15 mouse cellular contexts compared by ENCODE assay signal in the genomic region with DNA sequence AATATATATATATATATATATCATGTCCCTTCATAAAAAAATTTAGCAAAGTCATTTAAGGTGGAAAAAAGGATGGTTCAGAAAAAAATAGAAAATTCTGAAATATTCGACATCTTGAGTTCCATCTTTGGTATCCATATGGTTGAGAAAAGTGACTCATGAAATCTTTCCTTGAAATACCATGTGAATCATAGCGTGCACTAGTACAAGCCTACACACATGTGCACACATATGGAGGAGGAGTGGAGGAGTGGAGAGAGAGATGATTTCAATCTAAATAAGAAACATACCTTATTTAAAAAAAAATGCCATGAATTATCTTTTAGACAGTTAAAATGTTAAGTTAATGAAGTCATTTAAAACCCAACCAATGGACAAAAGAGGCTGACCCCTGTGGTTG.
DNase-seq lines count a peak whose midpoint lies in the region.
"Had no signal": no experiment of that assay in that cellular context is flagged by ENCODE, and none has a peak within 500 bp of the region (broad histone marks: within the 10 kb centered on the region; RNA-seq: fewer than 3 reads in every experiment).

No protein-coding gene starts in this region.

- peak; percentile 10 for DNase-seq in layer of hippocampus, adult 9-11 months
- DNase-seq in layer of hippocampus, postnatal 25 days (ENCODE audit: extremely low spot score in 1 of 2, low spot score in 1 of 2) = no peak
- DNase-seq in brain, adult 2 months (ENCODE audit: low read depth, low spot score) = peak; percentile 70
- DNase-seq in telencephalon, adult 2 months (ENCODE audit: low read depth, low spot score) = peak; percentile 53
- no peak for DNase-seq in adrenal gland, adult (ENCODE audit: inconsistent age in 2 of 2, low spot score in 1 of 2)
- DNase-seq: adrenal gland, adult 8-10 months; adrenal gland, postnatal 14 days; adrenal gland, postnatal 36 days; cerebellum, adult 11 months; cerebellum, adult 18-20 months; cerebellum, adult 8-10 months; cerebellum, adult 9-11 months; cerebellum, postnatal 14 days; cerebellum, postnatal 36 days; embryo, embryonic 11 days had no signal

Comparison
In these comparisons a context has a peak if more than half of its experiments do, and no peak if none do; other contexts are left out.
1. DNase-seq: peak in layer of hippocampus, adult 9-11 months (single experiment), brain, adult 2 months (single experiment) and telencephalon, adult 2 months (single experiment); none in layer of hippocampus, postnatal 25 days (0 of 2) and adrenal gland, adult (0 of 2).